Mouse (Mus musculus) megakaryocyte, embryonic 14.5 days (primary cell): ENCODE data around the gene Apbb1.

ENCODE experiments used
- FLI1 ChIP-seq: IDR thresholded peaks from 2 replicates; pipeline ENCODE4 v1.6.1; 2012; ENCODE audit warnings: low read length, inconsistent platforms, mixed read lengths
- GATA1 ChIP-seq: IDR thresholded peaks from 3 replicates; pipeline ENCODE4 v1.6.1; 2012; ENCODE audit warnings: mixed read lengths, low read length, inconsistent platforms, borderline replicate concordance

DNA sequence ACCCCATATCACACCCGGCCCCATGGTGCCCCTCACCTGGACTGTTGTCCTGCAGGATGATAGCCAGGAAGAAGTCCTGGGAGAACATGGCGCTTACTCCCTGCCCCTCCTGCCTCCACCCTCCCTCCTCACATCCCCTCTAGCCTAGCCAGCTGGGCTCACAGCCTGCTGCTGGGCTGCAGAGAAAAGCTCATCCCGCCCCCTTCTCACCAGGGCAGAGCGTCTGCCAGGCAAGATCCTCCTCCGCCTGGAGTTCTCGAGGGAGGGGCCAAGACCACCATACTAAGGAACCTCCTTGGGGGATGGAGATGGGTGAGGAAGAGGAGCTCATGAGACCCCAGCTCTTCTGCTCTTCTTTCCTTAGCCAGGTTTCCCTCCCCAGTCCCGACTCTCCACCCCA lies 12.9 kb downstream of the Apbb1 start:
- TF ChIP-seq GATA1, result no peak
- TF ChIP-seq FLI1, result no peak
